Mouse (Mus musculus): Measurements from ENCODE around the gene Il6ra.

GRCm38 (mm10) chr3:89872684-89873083 is 40.3 kb downstream of the Il6ra start:
- TF ChIP-seq CTCF (IDR thresholded peaks at IDR 0.05; ENCODE audit: low read depth, low read length): no peak
- no peak for TF ChIP-seq POLR2AphosphoS5 (IDR thresholded peaks at IDR 0.05; ENCODE audit: insufficient replicate concordance, low read depth, low read length)
- no peak for TF ChIP-seq GATA1 (IDR thresholded peaks at IDR 0.05; ENCODE audit: borderline replicate concordance, low read length)
- no peak for TF ChIP-seq TAL1 (conservative IDR thresholded peaks at IDR 0.05; ENCODE audit: low read depth, low read length)
- TF ChIP-seq GATA2 (IDR thresholded peaks at IDR 0.05; ENCODE audit: borderline replicate concordance, low read depth, low read length): no peak

Data from G1E (cell line).